Mouse (Mus musculus) lung, embryonic 14.5 days (tissue): Measurements from ENCODE around the gene Cd9. TPM values are rescaled to one million over a fixed set of nuclear protein-coding genes. Genes with fewer than 3 reads are reported as not detected.

ENCODE experiments used
- ATAC-seq: fragments of 200-750 bp; cut with Nextera tagmentation; 2 replicates; pipeline ENCODE4 v1.8.0; 2017; ENCODE audit warnings: mild to moderate bottlenecking, moderate TSS enrichment, moderate library complexity; ENCODE audit not compliant: insufficient read depth
- DNase-seq: peaks from one replicate; pipeline ENCODE4 v3.0.0-alpha.2; 2015
- H3K27ac ChIP-seq: fragments of 300-500 bp; sonication (generic); 2 replicates; pipeline ENCODE4 v1.5.1; 2014; ENCODE audit warnings: low read depth, mild to moderate bottlenecking, moderate library complexity
- H3K27me3 ChIP-seq: fragments of 300-500 bp; sonication (generic); 2 replicates; pipeline ENCODE4 v1.6.1; 2014; ENCODE audit warnings: low read length, control low read depth; ENCODE audit not compliant: insufficient read depth
- H3K36me3 ChIP-seq: fragments of 300-500 bp; sonication (generic); 2 replicates; pipeline ENCODE4 v1.6.1; 2014; ENCODE audit warnings: control low read depth; ENCODE audit not compliant: insufficient read depth
- H3K4me1 ChIP-seq: fragments of 300-500 bp; sonication (generic); 2 replicates; pipeline ENCODE4 v1.6.1; 2014; ENCODE audit warnings: antibody characterized with exemption, control low read depth; ENCODE audit not compliant: insufficient read depth
- H3K4me2 ChIP-seq: fragments of 300-500 bp; sonication (generic); 2 replicates; pipeline ENCODE4 v1.6.1; 2014; ENCODE audit warnings: mild to moderate bottlenecking
- H3K4me3 ChIP-seq: fragments of 300-500 bp; sonication (generic); 2 replicates; pipeline ENCODE4 v1.5.1; 2014; ENCODE audit warnings: low read depth, low read length
- H3K9ac ChIP-seq: fragments of 300-500 bp; sonication (generic); 2 replicates; pipeline ENCODE4 v1.6.1; 2014
- H3K9me3 ChIP-seq: fragments of 300-500 bp; sonication (generic); 2 replicates; pipeline ENCODE4 v1.6.1; 2016; ENCODE audit warnings: low read depth, low read length, control low read depth
- CTCF ChIP-seq: IDR thresholded peaks from 2 replicates; pipeline ENCODE4 v1.5.1; 2016; ENCODE audit warnings: antibody characterized with exemption, low read depth
- WGBS: fragments of 180-500 bp; shearing (Covaris S2); extraction: QIAGEN DNeasy Blood & Tissue Kit; methylation state at CpG from one replicate; pipeline ENCODE4 v1.1.7; 2014; 5-methylcytosine and 5-hydroxymethylcytosine counted together
- polyA plus RNA-seq: library from polyadenylated mRNA; unstranded; fragments of >200 nt; fragmentation: Nextera tagmentation; extraction: Ambion mirVana; gene quantifications from 2 replicates; pipeline ENCODE4 v1.2.1, GENCODE M21; 2014

Gene Cd9
- polyA plus RNA-seq, 1 experiment from 2014 or later = 128 TPM

GRCm38 (mm10) chr6:125434735-125435518, 59.7 kb downstream of the Cd9 start:
- Histone ChIP-seq H3K36me3 (no peaks in the 10 kb centered on the region), H3K27ac (no peak overlapping the region), H3K9ac (no peak overlapping the region), H3K9me3 (no peaks in the 10 kb centered on the region), H3K4me1 (0 out of 2 replicates have a peak, but pooled peaks cover 4% of the 10 kb centered on the region), H3K4me3 (no peak overlapping the region), H3K27me3 (no peaks in the 10 kb centered on the region), H3K4me2 (no peak overlapping the region)
- no peak for TF ChIP-seq CTCF
- 58% methylated on average over 5 of the region's 5 CpGs for WGBS
- DNase-seq (no peak), ATAC-seq (no peak)

GRCm38 (mm10) chr6:125433704-125434447, 60.7 kb downstream of the Cd9 start:
- no peaks in the 10 kb centered on the region for H3K27me3 ChIP-seq
- peak; percentile 30 for DNase-seq
- TF ChIP-seq CTCF = no peak
- 0 out of 2 replicates have a peak, but pooled peaks cover 4% of the 10 kb centered on the region for H3K4me1 ChIP-seq
- H3K36me3 ChIP-seq = no peaks in the 10 kb centered on the region
- WGBS = 58% methylated on average over 6 of the region's 6 CpGs
- no peak overlapping the region for H3K27ac ChIP-seq
- peak; percentile 72 for ATAC-seq
- H3K9me3 ChIP-seq = no peaks in the 10 kb centered on the region
- H3K4me2 ChIP-seq = no peak overlapping the region
- no peak overlapping the region for H3K4me3 ChIP-seq
- no peak overlapping the region for H3K9ac ChIP-seq

- TF ChIP-seq CTCF = no peak
- no peaks in the 10 kb centered on the region for H3K9me3 ChIP-seq
- DNase-seq = no peak
- H3K4me2 ChIP-seq = no peak overlapping the region
- no peaks in the 10 kb centered on the region for H3K36me3 ChIP-seq
- H3K4me1 ChIP-seq = 0 out of 2 replicates have a peak, but pooled peaks cover 4% of the 10 kb centered on the region
- no peaks in the 10 kb centered on the region for H3K27me3 ChIP-seq
- ATAC-seq = no peak
- no peak overlapping the region for H3K9ac ChIP-seq
- H3K27ac ChIP-seq = no peak overlapping the region
- WGBS = 53% methylated on average over 3 of the region's 3 CpGs
- H3K4me3 ChIP-seq = no peak overlapping the region
Measured at GRCm38 (mm10) chr6:125433257-125433656, 61.3 kb downstream of the Cd9 start.

GRCm38 (mm10) chr6:125432522-125432921, 62.1 kb downstream of the Cd9 start:
- DNase-seq (no peak), ATAC-seq (no peak)
- H3K4me1 ChIP-seq = 0 out of 2 replicates have a peak, but pooled peaks cover 4% of the 10 kb centered on the region
- H3K9me3 ChIP-seq = no peaks in the 10 kb centered on the region
- no peak overlapping the region for H3K27ac ChIP-seq
- H3K27me3 ChIP-seq = no peaks in the 10 kb centered on the region
- no peak for TF ChIP-seq CTCF
- no peak overlapping the region for H3K4me3 ChIP-seq
- H3K9ac ChIP-seq = no peak overlapping the region
- no peak overlapping the region for H3K4me2 ChIP-seq
- 73% methylated on average over 7 of the region's 7 CpGs for WGBS
- no peaks in the 10 kb centered on the region for H3K36me3 ChIP-seq

- no peaks in the 10 kb centered on the region for H3K9me3 ChIP-seq
- no peak overlapping the region for H3K27ac ChIP-seq
- WGBS = 59% methylated on average over 3 of the region's 3 CpGs
- no peak for DNase-seq
- H3K4me1 ChIP-seq = 0 out of 2 replicates have a peak, but pooled peaks cover 4% of the 10 kb centered on the region
- H3K36me3 ChIP-seq = no peaks in the 10 kb centered on the region
- H3K9ac ChIP-seq = no peak overlapping the region
- no peak for TF ChIP-seq CTCF
- no peak overlapping the region for H3K4me3 ChIP-seq
- ATAC-seq = no peak
- H3K27me3 ChIP-seq = no peaks in the 10 kb centered on the region
- H3K4me2 ChIP-seq = no peak overlapping the region
Measured at GRCm38 (mm10) chr6:125430982-125431381, 63.6 kb downstream of the Cd9 start.

- Histone ChIP-seq H3K27me3 (no peaks in the 10 kb centered on the region), H3K4me1 (0 out of 2 replicates have a peak, but pooled peaks cover 4% of the 10 kb centered on the region), H3K9ac (no peak overlapping the region), H3K9me3 (no peaks in the 10 kb centered on the region), H3K4me3 (no peak overlapping the region), H3K4me2 (no peak overlapping the region), H3K27ac (no peak overlapping the region), H3K36me3 (no peaks in the 10 kb centered on the region)
- 14% methylated on average over 14 of the region's 14 CpGs for WGBS
- DNase-seq (no peak), ATAC-seq (no peak)
- no peak for TF ChIP-seq CTCF
Measured at GRCm38 (mm10) chr6:125430358-125430958, 64.1 kb downstream of the Cd9 start.

- H3K4me2 ChIP-seq = no peak overlapping the region
- H3K4me3 ChIP-seq = no peak overlapping the region
- H3K27ac ChIP-seq = no peak overlapping the region
- ATAC-seq (no peak), DNase-seq (peak; percentile 49)
- 46% methylated on average over 6 of the region's 6 CpGs for WGBS
- H3K9me3 ChIP-seq = no peaks in the 10 kb centered on the region
- H3K27me3 ChIP-seq = no peaks in the 10 kb centered on the region
- no peak overlapping the region for H3K9ac ChIP-seq
- no peaks in the 10 kb centered on the region for H3K36me3 ChIP-seq
- no peak for TF ChIP-seq CTCF
- 0 out of 2 replicates have a peak, but pooled peaks cover 4% of the 10 kb centered on the region for H3K4me1 ChIP-seq
Measured at GRCm38 (mm10) chr6:125429741-125430140, 64.8 kb downstream of the Cd9 start.
